Mouse (Mus musculus) urinary bladder, postnatal 4 days (tissue): ENCODE measurements at regions not wholly inside any gene's neighbourhood (a gene's known extent, or its start where the extent isn't known, plus 50 kb on each side); places are given as distances from the start of the nearest gene placed in this dataset.

ENCODE experiments used
- DNase-seq, 2 experiments: peaks; one replicate each; pipeline ENCODE4 v3.0.0; 2021 to 2022; ENCODE audit warnings: low spot score in 2 of 2

GRCm38 (mm10) chr10:39316533-39316932 lies 52.1 kb upstream of the Fyn start:
- no peak for DNase-seq

GRCm38 (mm10) chr10:39315434-39316174 lies 53.1 kb upstream of the Fyn start:
- no peak for DNase-seq

- no peak for DNase-seq
These were observed 57.2 kb upstream of the Fyn start for GRCm38 (mm10) chr10:39311501-39311900.

GRCm38 (mm10) chr10:39308535-39308934 lies 60.1 kb upstream of the Fyn start:
- no peak for DNase-seq

GRCm38 (mm10) chr10:39292703-39293496 lies 75.8 kb upstream of the Fyn start:
- no peak for DNase-seq

GRCm38 (mm10) chr10:39291747-39292198 lies 76.9 kb upstream of the Fyn start:
- DNase-seq = peak in 1 of 2 experiments; percentile 41

GRCm38 (mm10) chr10:39291134-39291746 lies 77.4 kb upstream of the Fyn start:
- peak in 1 of 2 experiments; percentile 40 for DNase-seq

- DNase-seq = no peak
These were observed 78.4 kb upstream of the Fyn start for GRCm38 (mm10) chr10:39290245-39290644.

- DNase-seq = no peak
These were observed 88.2 kb upstream of the Fyn start for GRCm38 (mm10) chr10:39280366-39281000.

- no peak for DNase-seq
These were observed 94.5 kb upstream of the Fyn start for GRCm38 (mm10) chr10:39274202-39274601.

- DNase-seq = no peak
These were observed 95.2 kb upstream of the Fyn start for GRCm38 (mm10) chr10:39273426-39273825.

- DNase-seq = no peak
These were observed 96.2 kb upstream of the Fyn start for GRCm38 (mm10) chr10:39272387-39272949.

GRCm38 (mm10) chr10:39270406-39270805 lies 98.2 kb upstream of the Fyn start:
- no peak for DNase-seq

- DNase-seq = no peak
These were observed 101.4 kb upstream of the Fyn start for GRCm38 (mm10) chr10:39267236-39267635.

- DNase-seq = peak in 1 of 2 experiments; percentile 60
These were observed 102.2 kb upstream of the Fyn start for GRCm38 (mm10) chr10:39266482-39266881.

GRCm38 (mm10) chr10:39262466-39262865 lies 98.9 kb upstream of the Ccn6 start:
- DNase-seq = no peak

- peak in 1 of 2 experiments; percentile 31 for DNase-seq
These were observed 97.9 kb upstream of the Ccn6 start for GRCm38 (mm10) chr10:39261174-39262145.

- DNase-seq = no peak
These were observed 96.5 kb upstream of the Ccn6 start for GRCm38 (mm10) chr10:39260061-39260460.

- DNase-seq = no peak
These were observed 94.0 kb upstream of the Ccn6 start for GRCm38 (mm10) chr10:39257371-39258154.

GRCm38 (mm10) chr10:39254561-39254960 lies 91.0 kb upstream of the Ccn6 start:
- DNase-seq = no peak
